Mouse (Mus musculus): Measurements from ENCODE around the gene Gm42674.

- no peak for TF ChIP-seq EP300 (IDR thresholded peaks at IDR 0.05; ENCODE audit: low read depth)
- TF ChIP-seq CTCF (IDR thresholded peaks at IDR 0.05; ENCODE audit: low read depth): no peak
Observed at GRCm38 (mm10) chr3:90587361-90588101, 14.2 kb upstream of the Gm42674 start.

Measured in heart, postnatal 0 days (tissue).